Mouse (Mus musculus): ENCODE results near the gene Kpnb1. TPM values are rescaled to one million over a fixed set of nuclear protein-coding genes. Genes with fewer than 3 reads are reported as not detected.

Gene Kpnb1
- total RNA-seq, 2 experiments from 2014 or later, result 108 to 120 TPM

DNA sequence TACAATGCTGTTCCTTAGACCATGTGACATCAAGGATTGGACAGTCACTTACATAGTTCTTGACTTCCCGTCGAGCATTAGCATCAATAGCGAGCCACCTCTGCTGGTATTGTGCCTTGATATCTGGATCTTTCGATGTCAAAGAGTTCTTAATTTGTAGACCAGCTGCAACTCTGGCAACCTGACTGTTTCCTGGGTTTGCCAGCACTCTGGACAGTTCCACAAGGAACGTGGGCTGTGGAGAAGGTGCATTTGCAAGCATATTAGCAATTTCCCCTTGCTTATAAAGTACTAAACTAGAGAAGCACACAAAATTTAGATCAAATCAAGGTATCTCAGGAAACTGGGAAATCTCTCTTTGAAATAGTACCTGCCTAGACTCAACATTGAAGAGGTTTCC is 2.8 kb downstream of the Kpnb1 start:
- intact Hi-C loops (cut with DNase I), result loop anchor here (5.0 kb wide), 1 partner anchor 132 kb away; the partner anchor contains the start of gene Mrpl45
- DNase-seq (ENCODE audit: extremely low spot score in 1 of 2, low spot score in 2 of 2), result no peak
- no peak for TF ChIP-seq CTCF (IDR thresholded peaks at IDR 0.05)
- Histone ChIP-seq H3K4me3 (no peak overlapping the region), H3K27ac (no peak overlapping the region)

DNA sequence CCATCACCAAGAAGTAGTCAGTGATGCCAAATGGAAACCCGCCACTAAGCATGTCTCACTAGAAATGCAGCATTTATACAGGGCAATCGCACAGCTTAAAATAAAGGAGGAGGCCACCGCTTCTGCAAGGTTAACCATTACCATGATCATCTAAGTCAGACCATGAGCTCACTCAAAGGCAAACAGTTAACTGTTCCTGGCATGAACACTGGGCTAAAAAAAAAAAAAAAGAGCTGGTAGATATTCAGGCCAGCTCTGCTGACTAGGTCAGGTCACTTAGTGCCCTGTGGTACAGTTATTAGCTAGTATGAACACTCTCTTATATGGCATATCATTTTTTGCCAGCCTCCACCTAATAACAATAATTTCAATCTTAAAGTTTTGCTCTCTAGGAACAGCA is 5.2 kb downstream of the Kpnb1 start:
- intact Hi-C loops (cut with DNase I), result no loop called here
- no peak for TF ChIP-seq CTCF (IDR thresholded peaks at IDR 0.05)
- no peak for DNase-seq (ENCODE audit: extremely low spot score in 1 of 2, low spot score in 2 of 2)

DNA sequence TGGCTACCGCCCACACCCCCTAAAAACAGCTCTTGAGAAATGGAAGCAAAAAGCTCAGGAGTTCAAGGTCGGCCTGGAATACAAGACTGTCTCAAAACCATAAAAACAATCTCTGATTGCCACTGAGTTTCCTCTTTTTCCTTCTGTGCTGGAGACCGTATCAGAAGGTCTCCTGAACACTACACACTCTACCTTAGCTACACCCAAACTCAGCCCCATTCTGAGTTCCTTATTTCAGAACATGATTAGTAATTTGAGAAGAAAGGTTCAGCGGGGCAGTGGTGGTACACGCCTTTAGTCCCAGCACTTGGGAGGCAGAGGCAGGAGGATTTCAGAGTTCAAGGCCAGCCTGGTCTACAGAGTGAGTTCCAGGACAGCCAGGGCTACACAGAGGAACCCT is 6.6 kb downstream of the Kpnb1 start:
- DNase-seq (ENCODE audit: extremely low spot score in 1 of 2, low spot score in 2 of 2), result no peak
- no peak for TF ChIP-seq CTCF (IDR thresholded peaks at IDR 0.05)
- no peak overlapping the region for H3K4me3 ChIP-seq
- intact Hi-C loops (cut with DNase I), result no loop called here
- no peak overlapping the region for H3K27ac ChIP-seq

More for the DNA sequence above, 5.2 kb downstream of the Kpnb1 start:
- Histone ChIP-seq H3K4me3 (no peak overlapping the region), H3K27ac (no peak overlapping the region)

DNA sequence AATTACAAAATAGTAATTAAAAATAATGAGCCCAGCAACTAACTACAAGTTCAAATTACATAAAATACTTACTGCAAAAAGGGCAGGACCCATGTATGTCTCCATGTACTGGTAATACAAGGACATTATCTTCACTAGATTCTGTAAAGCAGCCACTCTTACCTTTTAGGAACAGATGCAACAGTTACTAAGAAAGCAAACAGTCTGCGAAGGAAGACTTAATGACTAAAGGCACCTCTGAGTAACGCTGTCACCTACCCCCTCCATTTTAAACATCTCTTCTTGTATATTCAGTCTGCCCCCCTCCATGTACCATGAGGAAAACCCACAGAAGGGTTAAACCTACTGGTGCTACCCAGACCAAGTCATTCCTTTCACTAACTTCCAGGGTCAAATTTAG is 9.5 kb downstream of the Kpnb1 start:
- DNase-seq (ENCODE audit: extremely low spot score in 1 of 2, low spot score in 2 of 2), result no peak
- TF ChIP-seq CTCF (IDR thresholded peaks at IDR 0.05), result no peak
- Histone ChIP-seq H3K27ac (no peak overlapping the region), H3K4me3 (no peak overlapping the region)
- intact Hi-C loops (cut with DNase I), result no loop called here

DNA sequence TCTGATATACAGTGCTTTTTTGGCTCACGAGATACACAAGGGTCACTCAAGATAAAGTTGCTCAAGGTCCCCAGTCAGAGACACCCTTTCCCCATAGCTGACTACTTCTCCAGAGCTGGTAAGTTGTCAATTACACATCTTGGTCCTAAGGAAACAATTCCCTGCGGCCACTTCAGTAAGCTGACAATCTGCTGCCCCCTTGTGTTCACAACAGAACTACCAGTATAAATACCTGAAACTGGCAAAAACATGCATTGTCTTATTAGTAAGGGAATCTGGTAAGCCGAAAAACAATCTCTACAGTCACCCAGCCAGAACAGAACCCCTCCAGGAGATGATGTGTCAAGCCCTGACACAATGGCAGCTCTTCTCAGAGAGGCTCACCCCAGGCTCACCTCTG is 10.8 kb downstream of the Kpnb1 start:
- H3K4me3 ChIP-seq, result no peak overlapping the region
- peak in 1 of 2 experiments; percentile 23 for DNase-seq (ENCODE audit: extremely low spot score in 1 of 2, low spot score in 2 of 2)
- no peak overlapping the region for H3K27ac ChIP-seq
- peak; percentile 70 for TF ChIP-seq CTCF (IDR thresholded peaks at IDR 0.05)
- intact Hi-C loops (cut with DNase I), result loop anchor here (1.0 to 2.0 kb wide), 2 partner anchors 76 to 104 kb away; no protein-coding TSS in a partner anchor

DNA sequence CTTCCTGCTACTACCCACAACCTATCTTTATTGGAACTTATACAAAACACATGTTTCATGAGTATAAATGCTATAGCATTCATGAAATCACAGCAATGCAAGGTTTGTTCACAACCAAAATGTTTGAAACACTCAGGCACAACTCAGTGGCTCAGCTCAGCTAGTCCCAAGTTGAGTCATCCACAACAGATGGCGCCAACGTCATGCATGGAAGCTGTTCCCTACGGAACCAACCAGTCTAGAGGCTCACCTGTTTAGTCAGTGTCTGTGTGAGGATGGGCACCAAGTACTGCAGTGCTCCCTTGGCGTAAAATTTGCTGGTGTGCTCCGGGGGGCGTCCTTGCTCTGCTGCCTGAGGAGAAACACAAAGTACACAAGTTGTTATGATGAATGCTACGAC is 12.2 kb downstream of the Kpnb1 start:
- TF ChIP-seq CTCF (IDR thresholded peaks at IDR 0.05), result no peak
- DNase-seq (ENCODE audit: extremely low spot score in 1 of 2, low spot score in 2 of 2), result peak in 1 of 2 experiments; percentile 55
- Histone ChIP-seq H3K27ac (no peak overlapping the region), H3K4me3 (no peak overlapping the region)
- intact Hi-C loops (cut with DNase I), result no loop called here

DNA sequence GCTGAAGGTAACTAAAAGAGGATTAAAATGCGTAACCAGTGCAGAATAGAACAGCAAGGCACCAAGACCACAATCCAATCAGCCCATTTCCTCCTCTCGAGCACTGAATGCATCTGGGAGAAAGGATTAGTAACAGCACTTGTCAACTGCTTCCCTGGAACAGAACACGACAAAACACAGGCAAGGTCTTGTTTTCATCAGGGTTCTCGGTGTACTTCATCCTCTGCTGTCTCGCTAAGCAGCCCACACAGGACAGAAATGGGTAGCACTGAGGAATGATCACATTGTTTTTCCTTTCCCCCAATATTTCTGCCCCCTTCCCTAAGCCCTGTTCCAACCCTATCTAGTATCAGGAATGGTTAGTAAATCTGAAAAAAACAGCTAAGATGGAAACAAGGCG is 27.3 kb downstream of the Kpnb1 start:
- no peak for TF ChIP-seq CTCF (IDR thresholded peaks at IDR 0.05)
- peak overlapping the region; percentile 34 for H3K27ac ChIP-seq
- intact Hi-C loops (cut with DNase I), result no loop called here
- H3K4me3 ChIP-seq, result no peak overlapping the region
- DNase-seq (ENCODE audit: extremely low spot score in 1 of 2, low spot score in 2 of 2), result no peak

DNA sequence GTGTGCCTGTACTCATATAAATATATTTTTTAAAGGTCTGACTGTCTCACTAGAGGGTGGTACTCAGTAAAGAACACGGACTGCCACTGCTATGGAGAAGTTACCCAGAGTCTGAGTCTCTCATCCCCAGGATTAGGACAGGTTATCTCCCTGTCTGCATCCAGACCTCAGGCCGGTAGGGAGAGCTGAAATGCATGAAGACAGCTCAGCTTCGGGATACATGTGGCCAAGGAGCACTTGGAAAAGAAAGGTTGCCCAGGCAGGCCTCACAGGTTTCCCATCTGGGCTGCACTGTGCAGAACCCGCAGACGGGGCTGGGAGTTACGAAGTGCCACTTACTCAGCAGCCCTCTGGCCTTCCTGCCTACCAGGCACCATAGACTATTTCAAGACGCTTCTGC is 30.7 kb downstream of the Kpnb1 start:
- Histone ChIP-seq H3K27ac (no peak overlapping the region), H3K4me3 (no peak overlapping the region)
- TF ChIP-seq CTCF (IDR thresholded peaks at IDR 0.05), result peak; percentile 6
- no peak for DNase-seq (ENCODE audit: extremely low spot score in 1 of 2, low spot score in 2 of 2)
- intact Hi-C loops (cut with DNase I), result no loop called here

DNA sequence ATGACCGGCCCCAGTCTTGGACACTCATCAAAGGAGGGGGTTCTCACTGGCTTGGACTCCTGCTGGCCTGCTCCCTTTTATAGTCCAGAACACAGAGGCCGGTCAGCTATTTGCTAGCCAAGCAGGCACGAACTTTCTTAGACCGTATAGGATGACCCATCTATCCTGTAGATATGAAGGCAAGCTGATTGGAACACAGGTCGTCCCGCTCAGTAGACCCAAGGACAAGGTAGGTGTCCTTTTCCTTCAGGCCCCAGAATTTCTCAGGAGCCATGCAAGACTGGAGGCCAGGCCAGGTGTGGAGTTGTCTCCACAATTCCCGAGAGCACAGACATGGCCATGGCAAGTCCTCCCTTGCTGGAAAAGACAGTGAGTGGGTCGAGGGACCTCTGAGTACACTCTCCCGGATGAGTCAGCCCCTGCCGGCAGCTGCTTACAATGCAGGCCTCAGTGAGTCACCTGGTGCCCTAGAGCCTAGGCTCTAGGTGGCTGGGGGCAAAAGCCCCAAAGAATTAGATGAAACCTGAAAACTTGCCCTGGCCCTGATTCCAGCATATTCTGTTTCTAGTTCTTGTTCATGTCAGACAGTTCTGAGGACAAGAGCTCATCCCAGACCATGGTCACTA is 34.9 kb downstream of the Kpnb1 start:
- no peak overlapping the region for H3K4me3 ChIP-seq
- TF ChIP-seq CTCF (IDR thresholded peaks at IDR 0.05), result no peak; the same call in none of the 2 replicates
- peak overlapping the region; percentile 74 for H3K27ac ChIP-seq
- DNase-seq (ENCODE audit: extremely low spot score in 1 of 2, low spot score in 2 of 2), result no peak
- intact Hi-C loops (cut with DNase I), result no loop called here

DNA sequence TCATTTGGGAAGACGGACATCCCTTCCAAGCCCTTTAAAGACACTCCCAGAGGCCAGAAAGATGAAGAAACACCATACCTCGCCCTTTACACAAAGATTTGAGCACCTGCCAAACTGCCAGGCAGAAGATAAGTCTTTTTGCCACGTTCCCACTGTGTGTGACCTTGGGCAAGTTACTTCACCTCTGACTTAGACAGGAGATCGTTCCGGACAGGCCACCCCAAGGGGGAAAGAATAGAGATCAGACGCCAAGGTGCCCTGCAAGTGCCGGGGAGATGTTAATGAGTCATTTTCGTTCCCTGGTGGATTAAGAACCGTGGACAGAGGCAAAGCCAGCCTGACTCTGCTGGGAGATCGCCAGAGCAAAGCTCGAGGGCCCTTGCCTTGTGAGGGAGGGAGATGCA is 35.7 kb downstream of the Kpnb1 start:
- TF ChIP-seq CTCF (IDR thresholded peaks at IDR 0.05), result no peak
- H3K4me3 ChIP-seq, result peak overlapping the region; percentile 84
- intact Hi-C loops (cut with DNase I), result no loop called here
- DNase-seq (ENCODE audit: extremely low spot score in 1 of 2, low spot score in 2 of 2), result no peak
- peak overlapping the region; percentile 74 for H3K27ac ChIP-seq

DNA sequence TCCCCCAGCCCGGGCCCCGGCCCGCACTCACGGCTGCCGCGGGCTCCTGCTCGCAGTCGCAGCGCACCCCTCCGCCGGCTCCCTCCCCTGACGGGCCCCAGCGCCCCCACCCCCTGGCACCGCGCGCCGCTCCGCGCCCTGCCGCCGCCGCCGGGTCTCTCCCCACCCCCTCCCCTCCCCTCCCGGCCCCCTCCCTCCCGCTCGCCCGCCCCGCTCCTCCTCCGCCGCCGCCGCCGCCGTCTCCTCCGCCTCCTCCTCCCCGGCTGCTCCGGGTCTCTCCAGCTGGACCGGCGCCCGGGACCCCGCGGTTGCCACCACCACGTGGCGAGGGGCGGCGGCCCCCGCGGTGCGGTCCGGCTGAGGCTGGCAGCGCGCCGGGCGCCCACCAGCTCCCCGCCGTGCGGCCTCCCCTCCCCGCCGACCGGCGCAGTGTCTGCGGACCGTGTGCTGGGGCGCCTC is 36.3 kb downstream of the Kpnb1 start, which contains the start of gene Tbkbp1:
Gene Tbkbp1 (minus strand): TSS at position 153 of the 459 bp plus-strand sequence.
- Histone ChIP-seq H3K27ac (peak within 1 kb of the TSS; percentile 92), H3K4me3 (peak within 1 kb of the TSS; percentile 84)
- TF ChIP-seq CTCF (IDR thresholded peaks at IDR 0.05), result no peak
- intact Hi-C loops (cut with DNase I), result no loop called here
- DNase-seq (ENCODE audit: extremely low spot score in 1 of 2, low spot score in 2 of 2), result peak; percentile 51

DNA sequence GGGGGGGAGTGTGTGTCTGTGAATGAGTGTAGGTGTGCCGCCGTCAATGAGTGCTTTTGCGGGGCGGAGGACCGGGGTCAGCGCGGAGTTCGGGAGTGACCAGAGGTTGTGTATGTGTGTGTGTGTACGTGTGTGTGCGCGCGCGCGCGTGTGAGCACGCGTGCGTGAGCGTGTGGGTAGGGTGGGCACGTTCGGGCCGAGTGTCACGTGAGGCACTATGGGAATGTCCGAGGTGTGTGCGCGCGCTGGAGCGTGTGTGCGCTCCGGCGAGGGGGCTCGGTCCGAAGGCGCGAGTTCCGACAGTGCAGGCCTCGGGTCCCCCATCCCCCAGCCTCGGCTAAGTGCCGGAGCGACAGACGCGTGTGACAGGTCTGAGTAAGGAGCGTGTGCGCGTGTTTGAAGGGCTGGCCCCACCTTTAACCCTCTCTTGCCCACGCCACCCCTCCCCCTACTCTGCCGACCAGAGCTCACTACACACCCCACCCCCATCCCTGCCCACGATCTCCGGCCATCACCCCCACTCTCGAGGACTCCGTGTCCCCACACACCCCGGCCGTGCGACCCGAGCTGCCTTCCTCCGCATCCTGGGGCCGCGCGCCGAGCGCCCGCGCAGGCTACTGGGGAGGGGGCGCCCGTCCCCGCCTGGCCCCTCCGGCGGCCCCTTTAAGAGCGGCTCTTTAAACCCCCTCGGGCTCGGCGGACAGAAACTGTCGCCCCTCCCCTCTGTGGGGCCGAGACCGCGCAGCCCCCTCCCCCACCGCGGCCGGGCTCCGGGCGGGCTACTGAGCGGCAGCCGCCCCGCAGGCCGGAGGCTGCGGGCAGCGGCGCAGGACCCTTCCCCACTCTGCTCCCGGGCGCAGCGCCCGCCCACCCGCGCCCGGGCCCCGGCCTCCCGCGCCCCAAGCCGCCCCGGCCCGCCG is 37.0 kb downstream of the Kpnb1 start:
- peak; percentile 43 to 57 for DNase-seq (ENCODE audit: extremely low spot score in 1 of 2, low spot score in 2 of 2)
- Histone ChIP-seq H3K4me3 (peak overlapping the region; percentile 84), H3K27ac (peak overlapping the region; percentile 92)
- intact Hi-C loops (cut with DNase I), result no loop called here
- TF ChIP-seq CTCF (IDR thresholded peaks at IDR 0.05), result no peak

Measured in left cerebral cortex, adult 2 months (tissue).